ENCODE assay signal across 9 mouse cellular contexts in the genomic region with DNA sequence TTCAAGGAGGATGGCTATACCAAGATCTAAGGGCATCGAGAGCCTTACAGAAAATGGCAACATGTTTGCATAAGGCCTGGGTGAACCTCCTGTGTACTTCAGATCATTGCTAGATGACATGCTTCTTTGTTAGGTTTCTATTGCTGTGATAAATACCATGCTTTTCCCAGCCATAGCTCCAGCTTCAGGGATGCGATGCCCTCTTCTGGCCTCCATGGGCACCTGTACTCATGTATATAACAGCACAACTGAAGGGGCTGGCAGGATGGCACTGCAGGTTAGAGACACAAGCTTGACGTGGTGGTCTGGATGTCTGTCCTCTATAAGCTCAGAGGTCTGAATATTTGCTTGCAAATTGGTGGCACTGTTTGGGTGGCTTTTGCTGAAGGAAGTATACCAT. TPM values are rescaled to one million over a fixed set of nuclear protein-coding genes. Genes with fewer than 3 reads are reported as not detected.
DNase-seq lines count a peak whose midpoint lies in the region; ATAC-seq and TF ChIP-seq lines count a peak whose summit lies in the region.
"Had no signal": no experiment of that assay in that cellular context is flagged by ENCODE, and none has a peak within 500 bp of the region (broad histone marks: within the 10 kb centered on the region; RNA-seq: fewer than 3 reads in every experiment).

No protein-coding gene starts in this region.

- no peak overlapping the region for H3K4me2 ChIP-seq in forebrain, embryonic 12.5 days

- no peak for TF ChIP-seq POLR2A in thymus, adult 2 months (IDR thresholded peaks at IDR 0.05; ENCODE audit: control insufficient read depth, extremely low read depth, insufficient read depth, low read length, poor library complexity)

- peak; percentile 29 for DNase-seq in cerebellum, adult 9-11 months
- DNase-seq in thymus, adult 2 months: peak; percentile 15
- DNase-seq in thymus, postnatal 10 days (ENCODE audit: low spot score in 2 of 2): no peak
- DNase-seq in lung, postnatal 10 days: peak; percentile 28
- DNase-seq in gastrocnemius, postnatal 36 days: no peak
- DNase-seq in ovary, postnatal 10 days (ENCODE audit: low spot score): no peak

- no peaks in the 10 kb centered on the region for H3K27me3 ChIP-seq in thymus, adult 2 months (ENCODE audit: control insufficient read depth, insufficient read depth, low read length)
- H3K27me3 ChIP-seq in forebrain, embryonic 12.5 days: no peaks in the 10 kb centered on the region

- 54% methylated on average over 3 of the region's 3 CpGs for WGBS in thymus, adult 2 months
- 65% methylated on average over 3 of the region's 3 CpGs for WGBS in forebrain, embryonic 12.5 days

- no peak overlapping the region for H3K4me3 ChIP-seq in thymus, adult 2 months (ENCODE audit: control insufficient read depth, insufficient read depth, low read length)
- H3K4me3 ChIP-seq in forebrain, embryonic 12.5 days (replicated peaks): no peak overlapping the region

- H3K9ac ChIP-seq in forebrain, embryonic 12.5 days: no peak overlapping the region

- no peaks in the 10 kb centered on the region for H3K36me3 ChIP-seq in thymus, adult 2 months (ENCODE audit: control insufficient read depth, insufficient read depth, low read length)
- H3K36me3 ChIP-seq in forebrain, embryonic 12.5 days (replicated peaks): no peaks in the 10 kb centered on the region

- no peaks in the 10 kb centered on the region for H3K9me3 ChIP-seq in forebrain, embryonic 12.5 days

- intact Hi-C loops in gastrocnemius, postnatal 36 days (cut with DNase I): loop anchor here (5.0 kb wide), 1 partner anchor 100 kb away; no protein-coding TSS in a partner anchor

- ATAC-seq in cerebellum, adult (ENCODE audit: insufficient number of reproducible peaks, low FRiP score, low TSS enrichment): no peak
- peak; percentile 64; the same call in 1 of the 2 replicates for ATAC-seq in forebrain, embryonic 12.5 days (ENCODE audit: low FRiP score)

- no peak for TF ChIP-seq CTCF in thymus, adult 2 months (IDR thresholded peaks at IDR 0.05; ENCODE audit: borderline replicate concordance, control insufficient read depth, extremely low read depth, insufficient read depth, low read length, poor library complexity)

- no peaks in the 10 kb centered on the region for H3K4me1 ChIP-seq in thymus, adult 2 months (replicated peaks; ENCODE audit: control insufficient read depth, insufficient read depth, low read length)
- H3K4me1 ChIP-seq in forebrain, embryonic 12.5 days: no peaks in the 10 kb centered on the region

- H3K27ac ChIP-seq in thymus, adult 2 months (ENCODE audit: control insufficient read depth, insufficient read depth, low read length): no peak overlapping the region
- no peak overlapping the region for H3K27ac ChIP-seq in forebrain, embryonic 12.5 days

RNA-seq across cellular contexts. Expression of a gene that starts 14.0 kb away (rescaled TPM):
- polyA plus RNA-seq in thymus, adult 2 months (2012; rRNA removed): not detected in 2 replicates
- polyA plus RNA-seq in forebrain, embryonic 12.5 days (2016; fragmentation: Nextera tagmentation; extraction: Ambion mirVana): 0.12 TPM in 1 of 2 replicates, not detected in the other
- total RNA-seq in gastrocnemius, postnatal 36 days (2021): not detected
- polyA plus RNA-seq: intestine, embryonic 14.5 days had no signal

RNA-seq across cellular contexts. Expression of a gene that starts 19.5 kb away (rescaled TPM):
- polyA plus RNA-seq in thymus, adult 2 months (2012; rRNA removed): 0.61 and 1.1 TPM in 2 replicates
- polyA plus RNA-seq in forebrain, embryonic 12.5 days (2016; fragmentation: Nextera tagmentation; extraction: Ambion mirVana): 9.5 and 11.3 TPM in 2 replicates
- total RNA-seq in gastrocnemius, postnatal 36 days (2021): 1 to 10 TPM in 1 of 2 experiments, under 1 TPM in 1; 0.42 to 1.3 TPM

RNA-seq across cellular contexts. Expression of a gene that starts 50.0 kb away (rescaled TPM):
- polyA plus RNA-seq in thymus, adult 2 months (2012; rRNA removed): 0.23 and 0.27 TPM in 2 replicates
- polyA plus RNA-seq in forebrain, embryonic 12.5 days (2016; fragmentation: Nextera tagmentation; extraction: Ambion mirVana): 3.5 and 4.3 TPM in 2 replicates
- 10 to 100 TPM; 25.7 to 33.6 TPM for total RNA-seq in gastrocnemius, postnatal 36 days (2021)

Comparison
In these comparisons a context has a peak if more than half of its experiments do, and no peak if none do; other contexts are left out.
1. DNase-seq: peak in cerebellum, adult 9-11 months (single experiment), thymus, adult 2 months (single experiment) and lung, postnatal 10 days (single experiment); none in thymus, postnatal 10 days (0 of 2), gastrocnemius, postnatal 36 days (0 of 2) and ovary, postnatal 10 days (single experiment).